9 mouse cellular contexts compared by ENCODE assay signal in the genomic region with DNA sequence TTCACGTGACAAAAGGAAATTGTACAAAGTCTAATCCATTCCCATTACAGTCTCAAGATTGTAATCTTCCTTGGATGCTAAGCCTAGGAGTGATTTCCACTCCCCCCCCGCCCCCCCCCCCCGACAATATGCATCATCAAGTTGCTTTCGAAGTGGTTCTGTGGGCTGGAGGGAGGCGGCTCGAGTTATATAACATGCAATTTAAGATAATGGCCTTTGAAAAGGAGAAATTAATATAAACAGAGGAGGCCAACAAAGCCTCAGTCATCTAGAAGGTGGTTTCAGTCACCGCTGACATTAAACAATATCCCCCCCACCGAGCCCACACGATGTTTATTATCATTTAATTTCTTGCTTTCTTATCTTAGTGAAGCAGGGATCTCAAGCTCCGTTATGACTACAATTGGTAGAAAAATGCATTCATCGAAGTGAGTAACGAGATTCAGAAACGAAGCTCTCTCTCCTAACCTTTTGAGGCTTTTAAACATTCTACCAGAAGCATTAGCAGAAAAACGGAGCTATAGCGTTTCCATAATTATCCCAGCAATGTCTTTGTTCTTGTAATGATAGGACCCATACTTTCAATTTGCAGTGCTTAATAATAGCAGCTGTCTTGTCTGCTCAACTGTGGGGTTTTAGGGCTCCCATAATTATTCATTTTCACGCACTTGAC.
DNase-seq lines count a peak whose midpoint lies in the region; ATAC-seq and TF ChIP-seq lines count a peak whose summit lies in the region.
"Had no signal": no experiment of that assay in that cellular context is flagged by ENCODE, and none has a peak within 500 bp of the region (broad histone marks: within the 10 kb centered on the region; RNA-seq: fewer than 3 reads in every experiment).

No protein-coding gene starts in this region.

- 22% methylated on average over 16 of the region's 16 CpGs for WGBS in hindbrain, embryonic 12.5 days
- 5% methylated on average over 16 of the region's 16 CpGs for WGBS in neural tube, embryonic 15.5 days

- no peaks in the 10 kb centered on the region for H3K9me3 ChIP-seq in hindbrain, embryonic 12.5 days (replicated peaks)
- H3K9me3 ChIP-seq in neural tube, embryonic 15.5 days (replicated peaks): no peaks in the 10 kb centered on the region

- peak; percentile 80 for ATAC-seq in hindbrain, embryonic 12.5 days (ENCODE audit: low FRiP score)
- peak; percentile 65 for ATAC-seq in neural tube, embryonic 15.5 days (ENCODE audit: low FRiP score)

- TF ChIP-seq CTCF in layer of hippocampus, adult 2 months (conservative IDR thresholded peaks at IDR 0.05): no peak

- peak overlapping the region; percentile 42 for H3K4me2 ChIP-seq in hindbrain, embryonic 12.5 days (replicated peaks)
- peak overlapping the region; percentile 40 for H3K4me2 ChIP-seq in neural tube, embryonic 15.5 days

- no peaks in the 10 kb centered on the region for H3K27me3 ChIP-seq in hindbrain, embryonic 12.5 days
- H3K27me3 ChIP-seq in neural tube, embryonic 15.5 days (replicated peaks): no peaks in the 10 kb centered on the region

- no peak for DNase-seq in layer of hippocampus, adult 2 months (ENCODE audit: low spot score in 2 of 2)
- no peak for DNase-seq in layer of hippocampus, postnatal 14 days (ENCODE audit: low spot score in 2 of 2)
- DNase-seq in cerebellum, adult 9-10 months: peak; percentile 57
- DNase-seq in ovary, postnatal 10 days (ENCODE audit: low spot score): no peak
- no peak for DNase-seq in testis, postnatal 10 days (ENCODE audit: low spot score)
- DNase-seq in adrenal gland, postnatal 36 days: no peak
- DNase-seq: heart, postnatal 14 days had no signal

- H3K36me3 ChIP-seq in hindbrain, embryonic 12.5 days: no peaks in the 10 kb centered on the region
- no peaks in the 10 kb centered on the region for H3K36me3 ChIP-seq in neural tube, embryonic 15.5 days

- H3K4me3 ChIP-seq in layer of hippocampus, adult 2 months: peak overlapping the region; percentile 35
- no peak overlapping the region; the same call in 1 of the 2 replicates for H3K4me3 ChIP-seq in hindbrain, embryonic 12.5 days
- H3K4me3 ChIP-seq in neural tube, embryonic 15.5 days (replicated peaks): 0 out of 2 replicates have a peak overlapping the region, but pooled peaks have one; percentile 1

- peaks cover 16% of the 10 kb centered on the region for H3K4me1 ChIP-seq in hindbrain, embryonic 12.5 days
- H3K4me1 ChIP-seq in neural tube, embryonic 15.5 days: peaks cover 20% of the 10 kb centered on the region

- H3K9ac ChIP-seq in hindbrain, embryonic 12.5 days: no peak overlapping the region
- no peak overlapping the region for H3K9ac ChIP-seq in neural tube, embryonic 15.5 days (replicated peaks)

- peak overlapping the region; percentile 66 for H3K27ac ChIP-seq in layer of hippocampus, adult 2 months
- peak overlapping the region; percentile 86 for H3K27ac ChIP-seq in hindbrain, embryonic 12.5 days
- H3K27ac ChIP-seq in neural tube, embryonic 15.5 days (replicated peaks): peak overlapping the region; percentile 69
